Comparison of ENCODE assay signal across 14 mouse cellular contexts in genomic region chr2:160850360-160850759, GRCm38 (mm10). TPM values are rescaled to one million over a fixed set of nuclear protein-coding genes. Genes with fewer than 3 reads are reported as not detected.
"Had no signal": no experiment of that assay in that cellular context is flagged by ENCODE, and none has a peak within 500 bp of the region (broad histone marks: within the 10 kb centered on the region; RNA-seq: fewer than 3 reads in every experiment).

No protein-coding gene starts in this region.

- H3K36me3 ChIP-seq: kidney, embryonic 15.5 days; limb, embryonic 15.5 days; midbrain, embryonic 10.5 days; neural tube, embryonic 15.5 days had no signal

- H3K27me3 ChIP-seq: kidney, embryonic 15.5 days; limb, embryonic 15.5 days; neural tube, embryonic 15.5 days had no signal

- DNase-seq: kidney, adult 11 months; kidney, postnatal 14 days; layer of hippocampus, adult 9-11 months; layer of hippocampus, postnatal 36 days; lung, postnatal 4 days; midbrain, embryonic 14.5 days; thymus, postnatal 4 days had no signal

- H3K4me2 ChIP-seq: kidney, embryonic 15.5 days; limb, embryonic 15.5 days; neural tube, embryonic 15.5 days had no signal

- H3K4me1 ChIP-seq: kidney, embryonic 15.5 days; limb, embryonic 15.5 days; midbrain, embryonic 10.5 days had no signal

- H3K4me3 ChIP-seq: kidney, embryonic 15.5 days; limb, embryonic 15.5 days; midbrain, embryonic 10.5 days; myocyte; neural tube, embryonic 15.5 days had no signal

- H3K9ac ChIP-seq: kidney, embryonic 15.5 days; limb, embryonic 15.5 days; neural tube, embryonic 15.5 days had no signal

- H3K9me3 ChIP-seq: kidney, embryonic 15.5 days; limb, embryonic 15.5 days; midbrain, embryonic 10.5 days; neural tube, embryonic 15.5 days had no signal

- H3K27ac ChIP-seq: kidney, embryonic 15.5 days; limb, embryonic 15.5 days; midbrain, embryonic 10.5 days; neural tube, embryonic 15.5 days; stomach, postnatal 0 days had no signal

RNA-seq across cellular contexts. Expression of gene Lpin3, which starts 30.1 kb away (rescaled TPM):
- total RNA-seq: megakaryocyte, adult 5-6 weeks had no signal
